Mouse (Mus musculus) forebrain, postnatal 0 days (tissue): ENCODE data around the gene Uba5. TPM values are rescaled to one million over a fixed set of nuclear protein-coding genes. Genes with fewer than 3 reads are reported as not detected.
A peak's percentile ranks its signal among the peaks of the same experiment; 100 is the strongest.

Experiments used
- ATAC-seq: fragments of 200-750 bp; cut with Nextera tagmentation; 2 replicates; pipeline ENCODE4 v1.8.0; 2017; ENCODE audit warnings: mild to moderate bottlenecking, moderate library complexity
- DNase-seq: peaks from one replicate; pipeline ENCODE4 v3.0.0-alpha.2; 2015
- H3K27ac ChIP-seq: fragments of 300-500 bp; sonication (generic); 2 replicates; pipeline ENCODE4 v1.5.1; 2014; ENCODE audit warnings: low read depth, mild to moderate bottlenecking, antibody characterized with exemption, low read length, moderate library complexity, mixed read lengths
- H3K27me3 ChIP-seq: fragments of 300-500 bp; sonication (generic); 2 replicates; pipeline ENCODE4 v1.6.1; 2014; ENCODE audit warnings: mild to moderate bottlenecking, low read length, mixed read lengths; ENCODE audit not compliant: insufficient read depth
- H3K36me3 ChIP-seq: fragments of 300-500 bp; sonication (generic); 2 replicates; pipeline ENCODE4 v1.6.1; 2014; ENCODE audit warnings: mild to moderate bottlenecking, moderate library complexity; ENCODE audit not compliant: insufficient read depth
- H3K4me1 ChIP-seq: fragments of 300-500 bp; sonication (generic); 2 replicates; pipeline ENCODE4 v1.6.1; 2014; ENCODE audit warnings: antibody characterized with exemption; ENCODE audit not compliant: insufficient read depth
- H3K4me2 ChIP-seq: fragments of 300-500 bp; sonication (generic); 2 replicates; pipeline ENCODE4 v1.6.1; 2014; ENCODE audit warnings: low read depth, mild to moderate bottlenecking, moderate library complexity
- H3K4me3 ChIP-seq: fragments of 300-500 bp; sonication (generic); 2 replicates; pipeline ENCODE4 v1.5.1; 2014; ENCODE audit warnings: low read depth, low read length, mixed read lengths
- H3K9ac ChIP-seq: fragments of 300-500 bp; sonication (generic); 2 replicates; pipeline ENCODE4 v1.6.1; 2014; ENCODE audit warnings: mild to moderate bottlenecking
- H3K9me3 ChIP-seq: fragments of 300-500 bp; sonication (generic); 2 replicates; pipeline ENCODE4 v1.6.1; 2016; ENCODE audit warnings: low read length
- CTCF ChIP-seq: sonication (generic); IDR thresholded peaks from 2 replicates; pipeline ENCODE4 v1.5.1; 2016; ENCODE audit warnings: antibody characterized with exemption, control low read depth, low read depth
- WGBS: fragments of 180-500 bp; shearing (Covaris S2); extraction: QIAGEN DNeasy Blood & Tissue Kit; methylation state at CpG from one replicate; pipeline ENCODE4 v1.1.7; 2014; 5-methylcytosine and 5-hydroxymethylcytosine counted together
- polyA plus RNA-seq: library from polyadenylated mRNA; unstranded; fragments of >200 nt; fragmentation: Nextera tagmentation; extraction: Ambion mirVana; gene quantifications from 2 replicates; pipeline ENCODE4 v1.2.1, GENCODE M21; 2015
- total RNA-seq: library from RNA; depleted of rRNA; stranded (reverse); fragments of >200 nt; gene quantifications from 2 replicates; pipeline ENCODE4 v1.2.3, GENCODE M21; 2014

Gene Uba5
- total and polyA plus RNA-seq, 2 experiments from 2014 or later, result 71.5 to 71.7 TPM

DNA sequence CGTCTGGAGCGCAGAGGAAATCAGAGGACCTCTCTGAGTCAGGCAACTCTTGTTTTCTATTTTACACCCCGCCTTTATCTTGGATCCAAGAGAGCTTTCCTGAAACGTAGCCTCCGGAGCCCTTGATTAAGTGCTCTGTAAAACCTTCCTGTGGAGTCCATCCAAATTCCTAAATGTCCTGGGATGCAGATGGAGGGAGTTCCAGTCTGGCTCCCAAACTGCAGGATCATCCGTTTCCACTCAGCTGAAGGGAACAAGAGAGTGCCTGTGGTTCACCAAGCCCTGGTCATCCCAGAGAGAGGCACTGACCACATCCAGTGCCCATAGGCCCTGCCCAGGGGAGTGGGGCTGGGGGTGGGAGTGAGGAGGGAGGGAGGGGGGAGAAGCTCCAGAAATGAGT, 39.4 kb upstream of the Uba5 start:
- DNase-seq (no peak), ATAC-seq (no peak)
- Histone ChIP-seq H3K36me3 (no peaks in the 10 kb centered on the region), H3K9me3 (no peaks in the 10 kb centered on the region), H3K4me2 (no peak overlapping the region), H3K4me3 (no peak overlapping the region), H3K27me3 (no peaks in the 10 kb centered on the region), H3K9ac (no peak overlapping the region), H3K4me1 (no peaks in the 10 kb centered on the region), H3K27ac (no peak overlapping the region)
- 25% methylated on average over 6 of the region's 6 CpGs for WGBS
- TF ChIP-seq CTCF, result no peak

DNA sequence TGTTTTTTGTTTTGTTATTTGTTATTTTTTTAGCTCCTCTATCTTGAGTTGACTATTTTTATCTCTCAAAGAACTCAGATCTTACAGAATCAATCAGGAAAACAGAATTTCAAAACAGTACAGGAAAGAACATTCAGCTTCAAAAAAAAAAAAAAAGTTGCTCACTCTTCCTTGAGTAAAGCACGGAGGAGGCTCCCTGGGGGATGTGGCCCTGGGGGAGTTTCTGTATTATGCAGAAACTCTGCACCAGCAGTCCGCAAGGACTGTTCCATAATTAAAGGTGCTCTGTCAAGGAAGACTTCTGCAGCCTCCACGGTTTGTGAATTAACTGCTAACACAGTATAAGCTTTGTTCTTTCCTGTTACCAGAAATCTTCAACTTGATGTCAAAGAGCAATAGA, 38.5 kb upstream of the Uba5 start:
- Histone ChIP-seq H3K27me3 (no peaks in the 10 kb centered on the region), H3K36me3 (no peaks in the 10 kb centered on the region), H3K4me2 (no peak overlapping the region), H3K27ac (no peak overlapping the region), H3K9ac (no peak overlapping the region), H3K4me3 (no peak overlapping the region), H3K9me3 (no peaks in the 10 kb centered on the region), H3K4me1 (no peaks in the 10 kb centered on the region)
- no peak for TF ChIP-seq CTCF
- 24% methylated on average over 3 of the region's 3 CpGs for WGBS
- ATAC-seq (no peak), DNase-seq (no peak)

DNA sequence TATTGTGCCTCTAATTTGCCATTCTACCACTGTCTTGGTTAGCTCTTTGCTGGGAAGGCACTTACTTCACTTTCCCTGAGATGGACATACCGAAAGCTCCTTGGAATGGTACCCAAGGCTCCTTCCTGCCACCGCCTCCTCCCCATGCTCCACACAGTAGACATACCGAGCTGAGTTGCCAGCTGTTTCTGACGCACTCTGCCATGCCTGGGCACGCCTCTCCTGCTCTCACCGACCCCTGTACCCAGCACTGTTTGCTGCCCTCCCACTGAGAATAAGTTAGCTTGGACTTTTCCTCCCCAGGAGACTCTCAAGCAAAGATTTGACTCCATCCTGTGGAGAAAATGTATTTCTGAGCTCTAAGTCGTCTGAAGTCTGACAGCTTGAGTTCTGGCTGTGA, 37.9 kb upstream of the Uba5 start:
- Histone ChIP-seq H3K27ac (no peak overlapping the region), H3K27me3 (no peaks in the 10 kb centered on the region), H3K4me2 (no peak overlapping the region), H3K9me3 (no peaks in the 10 kb centered on the region), H3K9ac (no peak overlapping the region), H3K4me3 (no peak overlapping the region), H3K4me1 (no peaks in the 10 kb centered on the region), H3K36me3 (no peaks in the 10 kb centered on the region)
- no peak for TF ChIP-seq CTCF
- ATAC-seq, result no peak
- DNase-seq, result no peak
- 49% methylated on average over 7 of the region's 7 CpGs for WGBS

DNA sequence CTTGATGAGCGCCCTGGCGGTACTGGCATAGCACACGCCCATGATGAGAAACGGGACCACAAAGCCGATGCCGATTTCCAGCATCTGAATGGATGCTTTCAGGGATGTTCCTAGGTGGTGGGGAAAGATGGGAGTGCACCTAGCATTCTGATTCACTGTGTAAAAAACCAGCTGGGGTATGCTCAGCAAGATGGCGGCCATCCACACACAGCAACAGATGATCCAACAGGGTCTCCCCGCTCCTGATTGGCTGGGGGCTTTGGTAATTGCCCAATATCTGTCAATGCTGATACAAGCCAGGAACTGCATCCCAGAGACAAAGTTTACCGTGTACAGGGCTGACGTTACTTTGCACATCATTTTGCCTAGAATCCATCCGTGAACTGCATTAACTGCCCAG, 36.1 kb upstream of the Uba5 start:
- no peak for TF ChIP-seq CTCF
- H3K4me2 ChIP-seq, result no peak overlapping the region
- 88% methylated on average over 11 of the region's 11 CpGs for WGBS
- no peak overlapping the region for H3K4me3 ChIP-seq
- H3K9ac ChIP-seq, result no peak overlapping the region
- ATAC-seq, result no peak
- H3K9me3 ChIP-seq, result no peaks in the 10 kb centered on the region
- H3K36me3 ChIP-seq, result no peaks in the 10 kb centered on the region
- H3K27me3 ChIP-seq, result no peaks in the 10 kb centered on the region
- H3K27ac ChIP-seq, result no peak overlapping the region
- no peaks in the 10 kb centered on the region for H3K4me1 ChIP-seq
- no peak for DNase-seq

DNA sequence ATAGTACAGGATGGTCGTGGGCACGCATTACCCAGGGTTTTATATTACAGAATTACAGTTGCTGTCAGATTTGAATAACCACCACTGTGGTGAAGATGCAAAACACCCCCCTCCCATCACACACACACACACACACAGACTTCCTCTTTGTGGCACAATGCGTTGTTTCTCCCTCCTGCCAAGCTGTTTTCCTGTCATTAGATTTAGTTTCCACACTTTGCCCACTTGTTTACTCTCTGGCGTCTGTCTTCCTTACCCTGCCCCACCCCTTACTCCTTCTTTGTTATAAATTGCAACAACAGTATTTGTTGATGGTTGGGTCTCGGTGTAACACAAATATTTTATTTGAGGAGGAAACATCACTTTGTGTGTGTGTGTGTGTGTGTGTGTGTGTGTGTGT, 35.3 kb upstream of the Uba5 start:
- WGBS, result 78% methylated on average over 5 of the region's 5 CpGs
- no peak for TF ChIP-seq CTCF
- no peaks in the 10 kb centered on the region for H3K36me3 ChIP-seq
- H3K27me3 ChIP-seq, result no peaks in the 10 kb centered on the region
- no peak overlapping the region for H3K4me2 ChIP-seq
- no peaks in the 10 kb centered on the region for H3K4me1 ChIP-seq
- no peaks in the 10 kb centered on the region for H3K9me3 ChIP-seq
- H3K4me3 ChIP-seq, result no peak overlapping the region
- ATAC-seq, result no peak
- no peak overlapping the region for H3K9ac ChIP-seq
- DNase-seq, result no peak
- no peak overlapping the region for H3K27ac ChIP-seq

DNA sequence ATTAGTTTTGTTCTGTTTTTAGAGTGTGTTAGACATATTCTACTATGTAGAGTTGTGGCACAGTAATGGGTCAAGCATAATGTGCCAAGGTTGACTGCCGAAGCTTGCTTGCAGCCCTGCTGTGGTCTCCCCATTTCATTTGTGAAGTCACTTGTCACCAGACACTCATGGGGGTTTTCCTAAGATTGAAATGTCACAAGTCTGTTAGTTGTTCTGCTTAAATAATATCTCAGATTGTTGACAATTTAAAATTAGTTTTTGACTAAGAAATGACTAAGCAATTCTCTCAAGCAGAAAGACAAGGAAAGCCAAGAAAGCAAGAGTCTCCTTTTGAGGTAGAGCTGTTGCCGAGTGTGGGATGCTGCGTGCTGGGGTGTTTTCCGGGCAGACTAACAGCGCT, 30.0 kb upstream of the Uba5 start:
- no peak overlapping the region for H3K4me2 ChIP-seq
- no peak overlapping the region for H3K27ac ChIP-seq
- no peak for DNase-seq
- no peak overlapping the region for H3K4me3 ChIP-seq
- no peak for ATAC-seq
- no peaks in the 10 kb centered on the region for H3K4me1 ChIP-seq
- WGBS, result 95% methylated on average over 5 of the region's 5 CpGs
- no peaks in the 10 kb centered on the region for H3K27me3 ChIP-seq
- H3K9me3 ChIP-seq, result no peaks in the 10 kb centered on the region
- no peaks in the 10 kb centered on the region for H3K36me3 ChIP-seq
- no peak for TF ChIP-seq CTCF
- no peak overlapping the region for H3K9ac ChIP-seq

DNA sequence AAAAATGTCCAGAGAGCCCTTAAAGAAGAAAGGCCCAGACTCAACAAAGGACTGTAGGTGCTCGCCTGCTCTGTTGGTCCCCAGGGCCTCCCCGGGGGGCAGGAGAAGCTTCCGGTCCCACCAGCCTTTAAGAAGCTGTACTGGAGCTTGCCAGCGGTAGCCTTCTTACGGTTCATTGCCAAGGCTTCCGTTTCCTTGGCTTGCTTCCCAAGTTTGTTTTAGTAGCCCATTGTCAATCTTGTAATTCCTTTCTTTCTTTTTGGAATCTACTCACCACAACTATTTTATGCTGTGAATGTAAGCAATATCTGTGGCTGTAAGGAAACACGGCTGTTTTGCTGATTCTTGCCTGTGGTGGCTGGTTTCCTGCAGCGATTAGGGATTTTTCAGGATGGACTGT, 25.6 kb upstream of the Uba5 start:
- peak; percentile 54 for DNase-seq
- Histone ChIP-seq H3K9ac (no peak overlapping the region), H3K27me3 (no peaks in the 10 kb centered on the region), H3K4me1 (no peaks in the 10 kb centered on the region), H3K27ac (no peak overlapping the region), H3K4me3 (no peak overlapping the region), H3K36me3 (no peaks in the 10 kb centered on the region), H3K4me2 (no peak overlapping the region), H3K9me3 (no peaks in the 10 kb centered on the region)
- 18% methylated on average over 8 of the region's 8 CpGs for WGBS
- peak; percentile 36; the same call in 1 of the 2 replicates for ATAC-seq
- no peak for TF ChIP-seq CTCF
